Mouse (Mus musculus) granulocyte monocyte progenitor cell, adult 5-6 weeks (primary cell): ENCODE data around the gene Tmem44. TPM values are rescaled to one million over a fixed set of nuclear protein-coding genes. Genes with fewer than 3 reads are reported as not detected.

ENCODE experiments used
- ATAC-seq: replicated peaks from 2 replicates; pipeline ENCODE4 v1.8.0; 2016; ENCODE audit warnings: mild to moderate bottlenecking, moderate TSS enrichment, inconsistent platforms; ENCODE audit not compliant: poor library complexity, severe bottlenecking
- total RNA-seq, 2 experiments: library from RNA; stranded (forward) in 1 of 2; stranded (reverse) in 1 of 2; fragments of 200-712, 200-1000 nt in 1 of 2; fragments of >200 nt in 1 of 2; fragmentation: Nextera tagmentation in 1 of 2; gene quantifications; 2 replicates each; pipeline ENCODE4 v1.2.3; 2014 to 2017

Gene Tmem44
- total RNA-seq, 2 experiments from 2014 or later: 0.21 TPM; not detected in 1

- ATAC-seq: no peak
Observed at GRCm38 (mm10) chr16:30554109-30554508, 3.5 kb upstream of the Tmem44 start.

- ATAC-seq: peak; percentile 26; the same call in 1 of the 2 replicates
Observed at GRCm38 (mm10) chr16:30552621-30553338, 2.1 kb upstream of the Tmem44 start.

DNA sequence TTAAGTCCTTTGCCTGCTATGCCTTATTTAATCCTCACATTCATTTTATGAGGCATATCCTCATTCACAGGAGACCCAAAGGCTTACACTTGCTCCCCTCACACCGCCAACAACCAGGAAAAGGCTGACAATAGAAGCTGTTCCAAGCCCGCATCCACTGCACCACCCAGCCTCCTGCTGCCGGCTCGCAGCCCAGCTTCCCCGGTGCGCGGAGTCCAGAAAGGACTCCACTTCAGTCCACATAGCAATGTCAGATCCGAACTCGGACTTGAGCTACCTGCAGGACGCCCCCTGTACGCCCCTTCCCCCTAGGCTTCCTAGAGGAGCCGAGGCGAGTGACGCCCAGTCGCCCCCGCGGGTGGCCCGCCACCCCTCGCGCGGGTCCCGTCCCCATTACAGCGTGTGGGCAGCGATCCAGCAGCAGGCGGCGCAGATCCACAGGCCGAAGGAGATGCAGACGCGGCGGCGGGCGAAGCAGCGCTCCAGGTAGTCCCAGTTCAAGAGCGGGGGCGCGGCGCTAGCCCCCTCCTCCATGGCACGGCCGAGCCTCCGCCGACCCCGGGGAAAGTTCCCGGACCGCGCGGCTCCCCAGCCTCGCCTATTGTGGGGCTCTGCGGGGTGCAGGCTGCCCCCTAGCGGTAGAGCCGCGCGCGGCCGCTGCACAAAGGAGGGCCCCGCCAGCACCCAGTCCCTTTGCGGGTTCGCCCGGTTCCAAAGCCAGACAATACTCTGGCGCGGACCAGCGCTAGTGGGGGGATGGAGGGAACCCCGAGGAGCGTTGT, 485 bp downstream of the Tmem44 start:
- ATAC-seq: peak; percentile 87

- no peak for ATAC-seq
Observed at GRCm38 (mm10) chr16:30549516-30549915, 1.1 kb downstream of the Tmem44 start.

GRCm38 (mm10) chr16:30548291-30548690, 2.4 kb downstream of the Tmem44 start:
- no peak for ATAC-seq

DNA sequence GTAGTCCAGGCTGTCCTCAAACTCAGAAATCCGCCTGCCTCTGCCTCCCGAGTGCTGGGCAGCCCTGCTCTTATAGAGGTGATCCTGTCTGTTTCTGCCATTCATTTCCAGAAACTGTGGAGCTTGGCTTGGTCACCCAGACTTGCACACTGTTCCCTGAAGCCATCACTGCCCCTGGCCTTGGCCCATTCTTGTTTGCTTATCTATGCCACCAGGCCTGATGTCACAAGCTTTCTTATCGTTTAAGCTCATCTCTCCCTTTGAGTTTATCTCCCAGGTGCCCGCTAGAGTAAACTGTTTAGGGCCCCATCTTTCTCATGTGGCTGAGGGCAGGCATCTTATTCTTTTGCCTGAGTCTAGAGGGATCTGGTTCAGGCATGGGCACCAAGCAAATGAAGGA, 5.9 kb downstream of the Tmem44 start:
- ATAC-seq: no peak

DNA sequence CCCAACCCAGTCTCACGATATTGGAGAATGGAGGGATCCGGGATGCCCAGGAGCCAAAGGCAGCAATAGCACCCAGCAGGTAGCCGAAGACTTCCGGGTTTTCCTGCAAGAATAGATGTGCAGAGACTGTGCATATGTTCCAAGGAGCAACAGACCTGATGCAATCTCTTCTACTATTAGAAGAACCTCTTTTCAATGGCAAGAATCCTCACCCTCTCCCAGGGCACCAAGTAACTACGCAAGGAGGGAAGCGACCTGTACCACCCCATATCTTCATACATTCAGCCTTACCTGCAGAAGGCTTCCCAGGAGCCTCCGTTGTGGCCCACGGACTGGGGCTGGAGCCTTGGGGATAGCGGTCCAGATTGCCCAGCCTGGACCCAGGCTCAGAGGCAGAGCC, 7.3 kb downstream of the Tmem44 start:
- no peak for ATAC-seq

- no peak for ATAC-seq
Observed at GRCm38 (mm10) chr16:30542826-30543225, 7.8 kb downstream of the Tmem44 start.

- ATAC-seq: no peak
Observed at GRCm38 (mm10) chr16:30540107-30541001, 10.3 kb downstream of the Tmem44 start.

GRCm38 (mm10) chr16:30539433-30539832, 11.2 kb downstream of the Tmem44 start:
- ATAC-seq: peak; percentile 63

- ATAC-seq: no peak
Observed at GRCm38 (mm10) chr16:30535075-30535474, 15.6 kb downstream of the Tmem44 start.

DNA sequence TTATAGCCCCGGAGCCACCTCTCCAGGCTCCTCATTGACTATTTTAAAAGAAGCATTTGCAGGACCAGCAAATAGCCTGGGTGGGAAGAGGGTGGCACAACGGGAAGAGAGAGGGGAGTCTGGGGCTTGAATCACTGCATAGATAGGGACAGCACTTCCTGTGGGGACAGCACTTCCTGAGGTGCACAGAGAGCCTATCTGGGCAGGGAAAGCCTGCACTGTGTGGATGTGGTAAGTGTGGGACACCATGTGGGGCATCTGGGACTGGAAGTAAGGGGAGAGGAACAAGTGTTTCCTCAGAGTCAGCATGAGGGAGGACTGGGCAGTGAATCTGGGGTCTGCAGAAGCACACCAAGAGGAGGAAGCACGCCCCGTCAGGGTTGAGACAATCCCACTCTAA, 17.1 kb downstream of the Tmem44 start:
- peak; percentile 94 for ATAC-seq

DNA sequence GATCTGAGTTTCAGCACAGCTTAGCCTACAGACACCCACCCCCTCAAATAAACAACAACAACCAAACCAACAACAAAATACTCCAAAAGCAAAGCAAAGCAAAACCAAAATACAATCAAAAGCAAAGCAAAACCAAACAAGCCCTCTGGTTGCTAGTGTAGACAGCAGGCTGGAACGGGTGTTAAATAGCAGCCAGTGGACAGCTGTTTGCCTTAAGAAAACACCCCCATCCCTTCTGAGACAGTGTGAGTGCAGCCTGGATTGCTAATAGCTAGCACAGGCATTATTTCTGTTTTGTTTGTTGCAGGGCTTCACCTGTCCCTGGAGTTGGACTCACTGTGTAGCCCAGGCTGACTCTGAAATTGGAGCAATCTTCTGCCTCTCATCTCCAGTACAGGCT, 17.7 kb downstream of the Tmem44 start:
- no peak for ATAC-seq

GRCm38 (mm10) chr16:30531761-30532406, 18.8 kb downstream of the Tmem44 start:
- ATAC-seq: peak; percentile 63

DNA sequence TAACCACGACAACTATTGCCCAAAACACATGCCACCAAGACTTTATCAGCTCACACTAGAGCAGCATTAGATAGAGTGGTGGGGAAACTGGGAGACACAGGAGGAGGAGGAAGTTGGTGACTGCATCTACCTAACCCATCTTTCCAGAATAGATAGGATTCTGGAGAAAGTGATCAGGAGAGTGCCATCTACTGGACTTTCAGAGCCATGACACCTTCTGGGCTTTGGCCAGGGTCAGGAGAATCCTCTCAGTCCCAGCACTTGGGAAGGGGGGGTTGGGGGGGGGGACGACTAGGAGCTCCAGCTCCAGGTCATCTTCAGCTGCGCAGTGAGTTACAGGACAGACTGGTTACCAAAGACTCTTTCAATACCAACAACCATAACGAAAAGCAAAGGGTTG, 19.8 kb downstream of the Tmem44 start:
- ATAC-seq: 0 out of 2 replicates have a peak, but pooled peaks have one; percentile 10

- 0 out of 2 replicates have a peak, but pooled peaks have one; percentile 13 for ATAC-seq
Observed at GRCm38 (mm10) chr16:30528386-30528785, 22.3 kb downstream of the Tmem44 start.

DNA sequence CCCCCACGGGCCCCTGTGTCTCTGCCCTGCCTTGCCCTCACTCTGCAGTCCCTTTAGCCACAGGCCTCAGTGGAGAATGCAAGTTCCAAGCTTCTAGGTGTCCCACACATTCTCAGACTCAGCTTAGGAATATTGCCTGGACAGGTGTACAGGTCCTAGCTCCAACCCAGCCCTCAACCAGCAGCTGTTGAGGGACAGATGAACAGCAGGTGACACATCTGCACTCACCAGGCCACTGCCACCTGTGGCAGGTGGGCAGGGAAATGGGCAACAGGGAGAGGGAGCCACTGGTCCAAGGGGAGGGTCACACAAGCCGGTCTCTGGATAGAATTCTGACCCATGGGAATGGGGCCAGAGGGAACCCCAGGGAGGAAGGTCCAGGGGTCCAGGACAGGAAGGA, 22.8 kb downstream of the Tmem44 start:
- ATAC-seq: no peak

- no peak for ATAC-seq
Observed at GRCm38 (mm10) chr16:30525756-30526155, 24.9 kb downstream of the Tmem44 start.

DNA sequence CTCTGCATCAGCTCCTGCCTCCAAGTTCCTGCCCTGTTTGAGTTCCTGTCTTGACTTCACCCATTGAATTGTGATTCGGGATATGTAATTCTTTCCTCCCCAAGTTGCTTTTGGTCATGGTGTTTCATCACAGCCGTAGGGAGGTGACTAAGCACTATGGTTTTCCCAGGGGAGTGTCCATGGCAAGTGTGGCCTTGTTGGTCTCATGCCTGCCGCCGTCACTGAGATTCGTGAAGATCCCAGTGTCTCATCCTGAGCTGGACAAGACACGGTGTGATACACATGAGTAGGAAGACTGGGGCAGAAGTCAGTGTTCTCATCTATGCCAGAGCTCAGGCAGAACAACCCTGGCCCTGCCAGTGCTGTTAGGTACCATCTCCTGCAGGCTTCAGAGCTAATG, 26.2 kb downstream of the Tmem44 start:
- ATAC-seq: no peak
